Mouse (Mus musculus) CD4-positive, CD25-positive, alpha-beta regulatory T cell, adult 2 months (primary cell): Measurements from ENCODE around the gene Mfsd5.

Experiments
- DNase-seq: peaks from one replicate; pipeline ENCODE4 v3.0.0-alpha.2; 2012; ENCODE audit warnings: low read depth, low spot score

Mfsd5 gene

GRCm38 (mm10) chr15:102279092-102279782 lies at the start of gene Mfsd5:
Gene Mfsd5 (plus strand): TSS chr15:102279454.
- peak; percentile 96 for DNase-seq

- DNase-seq: peak; percentile 64
Observed at GRCm38 (mm10) chr15:102230408-102231321, 48.6 kb upstream of the Mfsd5 start.

- DNase-seq: peak; percentile 74
Observed at GRCm38 (mm10) chr15:102231748-102232147, 47.5 kb upstream of the Mfsd5 start, which contains the start of gene Itgb7. Gene Itgb7 (minus strand): TSS chr15:102231944.

- no peak for DNase-seq
Observed at GRCm38 (mm10) chr15:102232764-102233163, 46.5 kb upstream of the Mfsd5 start.

- DNase-seq: peak; percentile 59
Observed at GRCm38 (mm10) chr15:102233896-102234295, 45.4 kb upstream of the Mfsd5 start.

GRCm38 (mm10) chr15:102235371-102236027 lies 43.8 kb upstream of the Mfsd5 start:
- DNase-seq: peak; percentile 39

- DNase-seq: no peak
Observed at GRCm38 (mm10) chr15:102238543-102239259, 40.6 kb upstream of the Mfsd5 start.

GRCm38 (mm10) chr15:102239260-102239590 lies 40.0 kb upstream of the Mfsd5 start:
- peak; percentile 88 for DNase-seq

GRCm38 (mm10) chr15:102239851-102240250 lies 39.4 kb upstream of the Mfsd5 start:
- DNase-seq: no peak

- DNase-seq: no peak
Observed at GRCm38 (mm10) chr15:102240607-102241006, 38.6 kb upstream of the Mfsd5 start.

- no peak for DNase-seq
Observed at GRCm38 (mm10) chr15:102242404-102243228, 36.6 kb upstream of the Mfsd5 start.

- DNase-seq: peak; percentile 62
Observed at GRCm38 (mm10) chr15:102243229-102244190, 35.7 kb upstream of the Mfsd5 start.

- peak; percentile 49 for DNase-seq
Observed at GRCm38 (mm10) chr15:102244306-102245191, 34.7 kb upstream of the Mfsd5 start.

- peak; percentile 63 for DNase-seq
Observed at GRCm38 (mm10) chr15:102245461-102245881, 33.8 kb upstream of the Mfsd5 start.

GRCm38 (mm10) chr15:102245891-102246741 lies 33.1 kb upstream of the Mfsd5 start:
- peak; percentile 94 for DNase-seq

GRCm38 (mm10) chr15:102246866-102247251 lies 32.4 kb upstream of the Mfsd5 start:
- peak; percentile 87 for DNase-seq
